Mouse (Mus musculus): ENCODE results near the gene Tspan3. TPM values are rescaled to one million over a fixed set of nuclear protein-coding genes. Genes with fewer than 3 reads are reported as not detected.

The Tspan3 gene
- total RNA-seq (2023) = 10 to 100 TPM; 17.9 to 21.4 TPM

DNA sequence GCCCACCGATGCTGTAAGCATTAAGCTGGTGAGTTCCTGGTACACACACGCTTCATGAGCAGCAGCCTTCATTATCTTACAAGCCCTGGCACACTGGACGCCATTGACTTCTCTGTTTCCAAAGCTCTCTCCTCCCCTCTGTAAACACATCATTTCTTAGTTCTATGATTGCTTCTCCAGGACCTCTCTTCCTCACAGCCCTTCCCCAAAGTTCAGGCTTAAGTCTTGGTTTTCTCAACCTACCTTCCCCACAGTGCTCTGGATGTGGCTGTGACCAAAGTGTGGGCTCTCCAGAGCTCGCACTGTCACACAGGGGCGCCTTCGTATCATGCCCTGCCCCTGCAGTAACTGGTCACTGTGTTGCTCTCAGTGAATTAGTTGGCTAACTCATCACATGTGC is at the start of gene Tspan3:
Tspan3 (minus strand) TSS at position 101 of the 400 bp plus-strand sequence.

DNA sequence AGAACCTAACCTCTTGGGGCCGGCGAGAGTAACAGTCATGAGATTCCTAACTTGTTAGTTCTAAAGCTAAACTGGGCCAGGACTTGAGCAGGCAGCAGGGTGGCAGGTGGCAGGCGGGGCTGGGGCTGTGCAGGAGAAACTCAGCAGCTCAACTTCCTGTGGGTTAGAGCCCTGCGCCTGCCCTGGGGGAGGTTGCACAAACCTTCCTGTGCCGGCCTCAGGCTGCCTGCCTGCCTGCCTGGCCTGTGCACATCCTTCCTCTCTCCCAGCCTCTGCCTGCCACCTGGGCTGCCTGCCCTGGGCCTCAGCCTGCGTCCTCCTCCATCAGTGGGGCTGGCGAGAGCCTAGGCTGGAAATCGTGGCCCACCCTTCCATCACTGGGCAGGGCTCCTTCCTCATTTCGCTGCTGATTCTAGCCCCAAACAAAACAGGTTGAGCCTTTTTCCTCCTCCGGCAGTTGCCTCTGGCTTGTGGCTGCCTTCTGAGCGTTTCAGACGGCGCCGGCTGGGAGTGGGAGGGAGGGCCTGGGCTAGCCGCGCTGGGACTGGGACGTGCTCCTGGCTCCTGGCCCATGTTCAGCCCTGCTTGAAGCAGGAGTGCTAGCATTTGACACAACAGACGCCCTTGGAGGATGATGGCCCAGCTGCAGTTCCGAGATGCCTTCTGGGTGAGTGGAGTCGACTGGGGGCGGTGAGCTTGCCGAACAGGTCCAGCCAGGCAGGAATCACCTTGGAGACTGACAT is 75.3 kb downstream of the Tspan3 start, which contains the start of gene Pstpip1:
Pstpip1 (plus strand) TSS at position 185 of the 743 bp plus-strand sequence.

Other genes starting within 250 kb of the Tspan3 start
- gene Scaper, start 227.4 kb downstream of the Tspan3 start, total RNA-seq (2023) = 10 to 100 TPM; 29.1 to 33.5 TPM
- gene 4930563M21Rik, start 154.9 kb downstream of the Tspan3 start, total RNA-seq (2023) = not detected
- gene Rcn2, start 123.6 kb downstream of the Tspan3 start, total RNA-seq (2023) = 10 to 100 TPM; 30.0 to 42.5 TPM
- 100 to 1,000 TPM; 215 to 226 TPM for gene Pstpip1, start 75.5 kb downstream of the Tspan3 start, total RNA-seq (2023)

All from T-cell, adult 66 days (primary cell).